Mouse (Mus musculus): ENCODE measurements at regions not wholly inside any gene's neighbourhood (a gene's known extent, or its start where the extent isn't known, plus 50 kb on each side); places are given as distances from the start of the nearest gene placed in this dataset.

GRCm38 (mm10) chr2:72747299-72747698 is 232.9 kb downstream of the Sp3 start:
- TF ChIP-seq CTCF (IDR thresholded peaks at IDR 0.05; ENCODE audit: low read depth, low read length), result no peak
- no peak for TF ChIP-seq POLR2A (IDR thresholded peaks at IDR 0.05; ENCODE audit: insufficient read depth, low read length)
